Mouse (Mus musculus): ENCODE data around the gene Dnah6. TPM values are rescaled to one million over a fixed set of nuclear protein-coding genes. Genes with fewer than 3 reads are reported as not detected.

Dnah6 gene
- polyA plus RNA-seq (2017; shearing (Covaris generic)): under 1 TPM in 1 of 3 experiments, not detected in 2; 0.05 TPM

DNA sequence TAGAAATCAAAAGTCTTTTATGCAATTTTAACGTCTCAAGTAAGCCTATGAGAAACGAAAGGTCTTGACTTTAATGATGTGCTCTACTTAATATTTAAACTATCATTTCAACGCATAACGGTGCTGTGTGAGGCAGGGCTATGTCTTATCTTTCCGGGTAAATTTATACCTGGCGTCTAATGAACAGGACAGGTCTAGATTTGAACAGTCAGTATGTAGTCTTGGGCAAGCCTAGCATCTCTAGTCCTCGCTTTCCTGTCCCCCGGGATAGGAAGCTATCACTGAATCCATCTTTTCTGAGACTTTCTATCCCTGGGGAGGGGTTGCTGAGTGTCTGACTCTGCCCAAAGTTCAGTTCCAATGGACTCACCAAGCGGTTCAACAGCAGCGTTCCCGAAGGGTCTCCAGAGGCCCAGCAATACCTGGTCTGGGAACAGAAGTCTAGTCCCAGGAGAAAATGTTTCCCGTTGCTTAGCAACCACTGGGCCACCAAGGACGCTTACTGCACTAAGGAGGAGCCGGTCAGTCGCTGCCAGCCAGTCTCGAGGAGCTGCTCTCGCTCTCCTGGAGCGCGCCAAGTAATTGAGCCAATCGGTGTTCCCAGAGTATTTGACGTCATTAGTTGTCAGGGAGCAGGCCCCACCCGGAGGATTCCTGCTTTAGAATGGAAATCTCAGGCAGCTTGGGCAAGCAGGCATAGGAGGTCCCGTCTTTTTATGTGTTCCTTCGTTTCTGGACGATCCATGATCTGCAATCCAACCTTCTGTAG lies at the start of gene Dnah6:
Dnah6 (minus strand) TSS at position 463 of the 769 bp plus-strand sequence.
- ATAC-seq: peak; percentile 96

DNA sequence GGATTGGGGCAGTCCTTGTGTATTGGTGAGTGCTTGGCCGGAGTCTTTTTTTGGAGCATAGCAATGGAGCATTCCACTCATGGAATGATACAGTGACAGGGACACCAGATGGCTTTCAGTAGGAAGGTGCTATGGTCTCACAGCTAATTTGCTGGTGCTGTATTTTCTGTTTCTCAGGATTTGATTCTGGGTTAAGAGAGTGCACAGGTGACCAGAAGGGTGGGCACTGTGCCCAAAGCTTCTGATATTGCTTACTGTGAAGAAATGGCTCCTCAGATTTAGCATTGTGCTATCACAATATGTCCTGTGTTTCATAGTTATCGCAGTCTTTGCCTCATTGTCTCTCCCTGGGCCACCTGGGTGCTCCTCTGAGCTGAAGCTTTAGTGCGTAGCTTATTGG lies 47.9 kb upstream of the Dnah6 start:
- no peak for ATAC-seq

DNA sequence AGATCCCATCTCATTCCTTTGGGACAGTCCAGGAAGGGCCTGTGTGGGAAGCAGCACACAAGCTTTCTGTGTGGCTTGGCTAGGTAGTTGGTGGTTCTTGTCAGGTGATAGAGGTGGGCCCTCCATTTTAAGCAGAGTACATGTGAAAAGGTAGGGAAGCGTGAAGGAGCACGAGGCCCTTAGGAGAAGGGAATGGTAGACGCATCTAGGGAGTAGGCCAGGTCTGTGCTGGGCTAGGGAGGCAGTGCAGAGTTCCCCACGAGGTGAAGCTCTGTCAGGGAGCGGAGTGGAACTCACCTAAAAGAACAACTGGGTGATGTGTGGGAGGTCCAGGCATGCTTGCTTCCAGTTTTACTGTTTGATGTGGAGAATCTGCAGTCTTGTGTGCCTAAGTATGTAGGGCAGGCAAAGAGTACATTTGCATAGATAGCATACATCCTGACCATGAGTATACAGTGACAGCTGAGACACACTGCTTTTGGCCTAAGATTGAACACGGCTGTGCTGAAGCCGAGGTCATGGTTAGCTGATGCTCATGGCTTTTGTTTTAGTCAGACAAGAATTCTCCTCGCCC lies 46.4 kb upstream of the Dnah6 start:
- peak; percentile 61 for ATAC-seq

DNA sequence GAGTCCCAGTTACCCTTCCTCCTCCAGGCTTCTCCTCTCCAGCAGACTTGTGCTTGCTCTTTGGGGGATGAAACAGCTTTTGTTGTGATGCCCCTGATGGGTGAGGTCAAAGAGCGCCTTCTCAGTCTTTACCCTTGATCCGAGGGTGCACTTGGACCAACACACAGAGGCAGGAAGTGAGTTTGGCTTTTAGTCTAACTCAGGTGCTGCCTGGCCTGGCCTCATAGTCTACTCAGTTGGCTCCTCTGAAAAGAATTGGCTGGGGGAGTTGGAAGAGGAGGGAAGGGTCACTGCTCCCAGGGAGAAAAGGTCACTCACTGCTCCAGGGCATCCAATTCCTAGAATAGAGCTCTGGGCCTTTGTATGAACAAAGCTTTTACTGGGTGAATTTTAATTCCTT lies 43.4 kb upstream of the Dnah6 start:
- no peak for ATAC-seq

DNA sequence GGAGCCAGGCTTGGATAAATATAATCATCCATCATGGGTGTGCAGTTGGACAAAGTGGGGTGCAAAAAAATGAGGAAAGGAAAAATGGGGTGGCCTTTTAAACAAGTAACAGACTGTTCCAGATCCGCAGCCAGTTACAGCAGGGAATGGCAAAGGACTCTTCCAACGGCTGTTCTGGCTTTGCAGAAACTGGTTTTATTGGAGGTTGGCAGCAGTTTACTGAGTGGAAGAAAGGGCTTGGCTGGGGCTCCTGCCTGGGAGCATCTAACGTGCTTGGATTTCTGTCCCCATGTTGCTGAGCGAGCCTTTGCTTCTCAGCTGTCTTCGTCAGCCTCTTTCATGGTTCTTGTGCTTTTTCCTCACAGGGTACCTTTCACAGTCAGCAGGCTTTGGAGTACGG lies 38.7 kb upstream of the Dnah6 start:
- ATAC-seq: no peak

DNA sequence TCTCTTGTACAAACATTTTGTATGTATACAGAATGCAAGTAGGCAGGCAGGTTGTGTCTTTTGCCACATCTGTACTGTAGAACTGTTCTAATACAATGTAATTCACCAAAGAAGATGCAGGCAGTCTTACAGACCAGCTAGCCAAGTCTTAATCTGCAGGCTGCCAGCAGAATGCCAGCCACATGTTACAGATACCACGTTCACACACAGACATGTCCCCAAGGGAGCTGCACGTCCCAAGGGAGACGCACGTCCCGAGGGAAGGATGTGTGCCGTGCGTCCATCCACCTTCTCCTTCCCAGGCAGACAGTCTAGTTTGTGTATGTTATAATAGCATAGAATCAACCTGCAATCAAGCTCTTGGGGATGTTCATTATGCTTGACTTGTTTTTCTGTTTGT lies 35.6 kb upstream of the Dnah6 start:
- no peak for ATAC-seq

DNA sequence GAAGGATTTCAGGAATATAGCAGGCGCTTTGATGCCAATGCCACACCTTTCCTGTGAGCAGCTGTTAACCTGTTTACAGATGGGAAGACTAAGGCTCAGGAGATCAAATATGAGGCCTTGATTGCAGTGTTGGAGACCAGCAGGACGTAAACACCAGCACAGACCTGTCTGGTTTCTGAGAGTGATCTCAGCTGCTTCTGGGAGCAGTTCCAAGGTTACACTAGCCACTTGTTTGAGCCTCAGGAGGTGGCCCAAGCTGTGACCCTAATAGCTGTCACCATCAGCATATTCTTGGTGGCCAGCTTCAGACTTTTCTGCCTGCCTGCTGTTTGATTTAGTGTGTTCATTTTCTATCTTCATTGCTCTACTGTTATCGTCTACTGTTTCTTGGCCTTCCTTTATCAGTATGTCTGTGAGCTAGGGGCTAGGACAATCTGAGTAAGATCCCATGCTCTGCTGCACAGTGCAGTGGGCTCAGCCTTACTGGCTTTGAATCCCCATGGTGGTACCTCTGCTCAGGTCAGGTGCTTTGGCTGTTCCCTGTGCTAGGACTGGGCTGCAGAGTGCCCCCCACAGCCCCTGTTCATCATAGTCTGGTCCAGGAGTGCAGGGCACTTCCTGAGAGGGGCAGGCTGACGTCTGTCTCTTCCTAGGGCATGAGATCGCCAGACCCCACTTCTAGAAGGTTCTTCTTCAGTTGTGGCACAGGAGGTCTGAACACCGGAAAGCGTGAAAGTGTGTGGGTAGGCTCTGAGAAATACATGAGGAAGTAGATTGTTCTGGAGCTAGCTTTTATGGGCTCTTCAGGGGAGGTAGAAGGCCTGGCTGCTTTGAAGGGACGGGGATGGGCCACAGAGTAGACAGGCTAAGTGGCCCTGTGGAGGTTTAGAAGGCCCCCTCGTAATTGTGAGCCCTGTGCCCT lies 33.1 kb upstream of the Dnah6 start:
- ATAC-seq: peak; percentile 83

DNA sequence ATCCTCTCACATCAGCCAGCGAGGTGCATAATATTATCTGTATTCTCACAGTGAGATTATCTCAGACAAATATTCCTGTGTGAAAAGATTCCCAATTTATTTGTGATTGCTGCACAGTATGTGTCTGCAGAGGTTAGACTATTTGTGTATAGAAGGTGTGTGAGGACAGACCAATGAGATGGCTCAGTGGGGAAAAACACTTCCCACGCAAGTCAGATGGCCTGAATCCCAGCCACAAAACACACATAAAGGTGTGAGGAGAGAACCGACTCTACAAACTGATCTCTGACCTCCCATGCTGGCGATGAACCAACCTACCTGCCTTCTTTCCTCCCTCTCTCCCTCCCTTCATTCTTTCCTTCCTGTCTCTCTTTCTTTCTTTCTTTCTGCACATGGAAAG lies 32.1 kb upstream of the Dnah6 start:
- ATAC-seq: no peak

DNA sequence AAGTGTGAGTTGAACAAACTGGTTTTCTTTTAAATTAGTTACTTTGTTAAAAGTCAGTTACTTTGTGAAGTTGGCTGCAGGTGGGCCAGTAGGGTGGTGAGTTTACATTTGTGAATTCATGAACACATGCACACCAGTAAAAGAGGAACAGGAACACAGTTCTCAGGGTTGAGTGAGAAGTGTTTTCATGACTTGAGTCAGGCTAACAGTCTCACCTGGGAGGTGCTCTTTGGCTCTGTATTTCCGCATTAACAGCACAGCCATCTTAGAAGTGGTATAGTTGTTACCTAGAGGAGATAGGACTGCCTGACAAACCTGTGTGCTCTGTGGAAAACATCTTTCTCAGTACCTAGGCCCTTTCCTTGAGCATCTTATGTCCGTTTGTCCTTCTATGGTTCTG lies 31.6 kb upstream of the Dnah6 start:
- ATAC-seq: no peak

DNA sequence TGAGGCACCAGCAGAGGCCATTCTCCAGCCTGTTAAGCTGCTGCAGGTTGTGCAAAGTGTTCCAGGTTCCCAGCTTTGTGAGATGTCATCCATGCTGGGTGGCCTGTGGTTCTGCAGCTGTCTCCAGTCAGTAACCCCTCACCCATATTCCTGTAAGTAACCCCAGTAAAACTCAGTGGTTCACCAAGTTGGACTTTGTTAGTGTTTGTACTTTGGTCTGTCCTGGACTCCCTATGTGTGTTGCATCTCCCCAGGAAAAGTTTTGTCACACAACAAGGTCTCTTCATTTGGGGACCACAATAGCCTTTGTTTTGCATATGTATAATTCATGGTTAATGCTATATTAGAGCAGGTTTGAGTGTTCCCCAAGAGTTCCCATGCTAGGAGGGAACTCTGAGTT lies 30.9 kb upstream of the Dnah6 start:
- ATAC-seq: no peak

DNA sequence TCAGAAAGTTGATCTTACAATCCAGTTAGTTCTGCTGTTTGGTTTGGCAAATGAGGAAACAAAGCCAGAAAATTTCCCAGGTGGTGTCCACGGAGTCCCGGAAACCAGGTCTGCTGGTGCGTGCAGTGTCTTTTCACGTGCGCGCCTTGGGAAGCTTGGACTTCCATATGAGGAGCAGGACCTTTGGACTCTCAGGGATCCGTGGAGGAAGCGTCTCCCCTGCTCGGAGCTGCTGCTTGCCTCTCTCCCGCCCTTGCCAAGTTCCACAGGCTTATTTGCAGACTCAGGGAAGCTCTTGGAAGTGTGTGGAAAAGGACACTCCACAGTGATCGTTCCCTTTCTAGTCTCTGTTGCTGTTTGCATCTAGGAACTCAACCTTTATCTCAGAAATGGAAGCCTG lies 29.9 kb upstream of the Dnah6 start:
- ATAC-seq: no peak

DNA sequence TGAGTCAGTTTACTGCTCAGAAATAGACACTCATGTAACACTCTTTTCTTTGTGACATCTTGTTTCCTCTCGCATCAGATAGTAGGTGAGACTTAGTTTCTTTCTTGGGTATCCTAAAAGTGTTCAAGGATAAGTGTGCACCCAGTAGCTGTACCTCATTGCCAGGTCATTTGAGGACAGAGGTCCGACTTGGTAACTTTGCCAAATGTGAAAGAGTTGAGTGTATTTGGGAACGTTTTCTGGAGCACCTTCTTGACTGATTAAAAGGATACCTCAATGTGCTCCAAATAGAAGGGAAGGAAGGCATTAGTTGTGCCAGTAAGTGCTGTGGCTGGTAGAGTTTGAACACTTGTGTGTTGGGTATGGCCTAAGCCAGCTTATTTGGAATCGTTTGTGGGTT lies 28.4 kb upstream of the Dnah6 start:
- ATAC-seq: no peak

DNA sequence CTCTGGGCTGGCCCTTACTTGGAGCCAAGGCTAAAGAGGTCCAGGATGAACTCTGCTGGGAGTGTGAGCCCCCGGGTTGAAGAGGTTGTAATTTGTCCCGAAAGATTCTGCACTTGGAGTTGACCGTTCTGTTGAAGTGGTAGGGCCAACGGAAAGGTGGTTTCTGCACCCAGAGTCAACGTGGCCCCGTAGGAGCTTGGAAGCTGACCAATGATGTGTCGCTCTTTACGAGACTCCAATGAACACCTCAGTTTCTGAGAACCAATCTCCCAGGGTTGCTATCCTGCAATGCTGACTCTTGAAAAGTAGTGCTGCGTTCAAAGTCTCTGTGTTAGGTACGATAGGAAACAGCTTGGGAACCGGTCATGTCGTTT lies 27.6 kb upstream of the Dnah6 start:
- ATAC-seq: no peak

DNA sequence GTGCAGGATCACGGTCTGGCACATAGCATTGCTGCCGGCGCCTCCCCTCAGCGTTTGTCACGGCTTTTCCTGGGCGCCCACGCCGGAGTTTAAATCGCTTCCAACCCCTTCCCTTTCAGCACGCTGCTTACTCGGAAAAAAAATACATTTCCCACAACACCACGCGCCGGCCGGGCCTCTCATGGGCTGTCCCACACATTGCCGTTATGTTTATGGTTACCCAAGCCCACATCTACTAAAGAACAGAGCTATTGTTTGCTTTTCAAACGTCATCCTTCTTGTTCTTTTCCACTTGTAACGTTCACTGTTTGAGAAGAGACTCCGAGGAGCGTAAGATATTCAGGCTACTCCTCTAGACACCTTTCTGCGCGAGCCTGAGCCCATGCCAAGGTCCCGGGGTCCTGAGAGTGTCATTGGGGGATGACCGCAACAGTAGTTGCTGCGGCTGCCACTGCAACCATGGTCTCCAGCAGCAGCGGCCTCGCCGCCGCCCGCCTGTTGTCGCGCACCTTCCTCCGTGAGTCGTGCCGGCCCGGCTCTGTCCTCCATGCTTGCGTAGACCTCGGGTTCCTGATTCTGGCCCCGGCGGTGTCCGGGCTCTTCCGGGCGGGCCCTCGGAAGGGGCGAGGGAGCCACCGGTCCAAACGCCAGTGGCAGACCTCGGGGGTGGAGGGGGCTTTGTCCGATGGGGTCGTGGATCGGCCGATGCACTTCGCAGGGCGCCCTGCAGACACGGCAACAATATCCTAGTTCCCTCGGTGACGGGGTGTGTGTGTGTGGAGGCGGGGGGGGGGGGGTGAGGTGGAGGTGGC lies 27.0 kb upstream of the Dnah6 start, which contains the start of gene Suclg1:
Suclg1 (plus strand) TSS at position 146 of the 812 bp plus-strand sequence.
- ATAC-seq: peak; percentile 93

DNA sequence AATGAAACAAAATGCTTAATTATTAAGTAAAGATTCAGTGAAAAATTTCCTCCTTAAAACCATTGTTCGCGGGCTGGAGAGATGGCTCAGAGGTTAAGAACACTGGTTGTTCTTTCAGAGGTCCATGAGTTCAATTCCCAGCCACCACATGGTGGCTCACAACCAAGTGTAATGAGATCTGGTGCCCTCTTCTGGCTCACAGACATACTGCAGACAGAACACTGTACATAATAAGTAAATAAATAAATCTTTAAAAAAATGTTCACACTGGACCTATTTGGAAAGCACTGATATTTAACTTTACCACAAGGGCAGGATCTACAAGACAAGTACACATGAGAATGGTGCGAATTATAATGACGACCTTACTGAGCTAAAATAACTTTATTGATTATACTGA lies 26.0 kb upstream of the Dnah6 start:
- ATAC-seq: no peak

DNA sequence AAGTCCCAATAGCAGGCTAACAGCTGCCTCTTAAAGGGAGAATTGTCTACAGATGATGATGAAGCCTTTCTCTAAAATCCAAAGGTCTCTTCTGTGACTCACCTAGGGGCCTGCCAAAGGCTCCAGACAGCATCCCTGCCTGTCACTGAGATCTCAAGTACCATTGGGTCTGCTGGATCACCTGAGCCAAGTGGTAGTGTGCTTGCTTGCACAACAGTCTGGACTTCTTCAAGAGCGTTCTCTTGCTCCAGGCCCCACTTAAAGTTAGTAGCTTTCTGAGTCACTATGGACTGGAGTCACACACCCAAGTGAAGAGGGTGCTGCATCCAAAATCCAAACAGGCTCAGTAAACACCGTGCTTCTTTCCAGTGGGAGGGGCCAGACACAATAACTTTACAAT lies 25.4 kb upstream of the Dnah6 start:
- no peak for ATAC-seq

DNA sequence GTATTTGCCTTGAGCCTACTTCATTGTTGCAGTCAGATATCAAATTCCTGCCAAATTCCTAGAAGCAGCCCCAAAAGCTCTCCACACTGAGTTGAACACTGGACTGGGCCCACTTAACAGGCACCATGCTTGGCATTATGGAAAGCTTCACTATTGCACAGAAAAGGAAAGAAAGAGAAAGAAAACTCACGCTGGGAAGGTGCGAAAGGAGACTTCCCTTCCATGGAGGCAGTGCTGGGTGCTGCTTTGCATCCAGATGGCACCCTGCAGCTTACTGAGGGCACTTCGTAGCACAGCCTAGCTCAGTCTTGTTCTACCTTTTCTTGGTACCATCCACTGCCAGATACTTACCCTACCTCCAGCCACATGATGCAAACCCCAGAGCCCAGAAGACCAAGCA lies 14.2 kb upstream of the Dnah6 start:
- ATAC-seq: no peak

DNA sequence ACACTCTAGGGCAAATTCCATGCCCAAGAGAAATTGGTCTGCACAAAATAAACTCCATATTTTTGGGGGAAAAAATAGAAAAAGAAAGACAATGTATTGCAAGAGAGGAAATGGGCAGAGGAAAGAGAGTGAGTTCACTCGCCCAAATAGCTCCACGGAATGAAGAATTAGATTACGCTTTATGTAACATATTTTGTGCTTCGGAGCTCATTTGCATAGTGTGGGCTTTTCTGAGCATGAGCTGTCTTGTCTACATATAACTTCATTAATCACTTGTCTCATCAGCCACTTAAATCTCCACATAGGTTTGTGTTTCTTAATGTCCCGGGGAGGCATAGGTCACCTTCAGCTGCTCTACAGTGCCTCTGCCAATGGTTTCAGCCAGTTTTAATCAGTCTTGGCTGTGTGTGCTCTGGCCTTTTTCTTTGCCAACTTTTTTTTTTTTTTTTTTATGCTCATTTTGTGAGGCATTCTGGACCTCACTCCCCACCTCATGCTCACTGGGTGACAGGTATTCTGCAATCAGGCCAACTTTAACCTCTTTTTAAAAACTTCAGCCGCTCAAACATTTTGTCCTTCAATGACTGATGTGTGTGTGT lies 12.9 kb upstream of the Dnah6 start:
- no peak for ATAC-seq

DNA sequence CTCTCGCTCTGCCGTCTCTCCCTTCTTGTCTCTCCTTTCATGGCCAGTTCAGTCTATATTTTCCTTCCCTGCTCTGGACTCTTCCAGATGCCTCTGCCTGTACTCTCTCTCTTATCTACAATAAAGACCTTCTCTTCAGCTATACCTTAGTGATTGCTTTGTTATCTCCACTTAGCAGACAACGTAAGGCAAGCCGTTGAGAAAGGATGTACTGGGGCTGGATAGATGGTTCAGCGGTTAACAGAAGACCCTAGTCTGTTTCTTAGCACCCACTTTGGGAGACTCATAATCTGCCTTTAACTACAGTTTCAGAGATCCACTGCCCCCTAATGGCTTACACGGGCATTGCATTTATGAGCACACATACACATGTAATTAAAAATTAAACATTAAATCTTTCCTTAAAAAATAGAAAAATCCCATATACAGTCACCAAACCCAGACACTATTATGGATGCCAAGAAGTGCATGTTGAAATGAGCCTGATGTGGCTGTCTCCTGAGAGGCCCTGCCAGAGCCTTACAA lies 11.8 kb upstream of the Dnah6 start:
- peak; percentile 67 for ATAC-seq

DNA sequence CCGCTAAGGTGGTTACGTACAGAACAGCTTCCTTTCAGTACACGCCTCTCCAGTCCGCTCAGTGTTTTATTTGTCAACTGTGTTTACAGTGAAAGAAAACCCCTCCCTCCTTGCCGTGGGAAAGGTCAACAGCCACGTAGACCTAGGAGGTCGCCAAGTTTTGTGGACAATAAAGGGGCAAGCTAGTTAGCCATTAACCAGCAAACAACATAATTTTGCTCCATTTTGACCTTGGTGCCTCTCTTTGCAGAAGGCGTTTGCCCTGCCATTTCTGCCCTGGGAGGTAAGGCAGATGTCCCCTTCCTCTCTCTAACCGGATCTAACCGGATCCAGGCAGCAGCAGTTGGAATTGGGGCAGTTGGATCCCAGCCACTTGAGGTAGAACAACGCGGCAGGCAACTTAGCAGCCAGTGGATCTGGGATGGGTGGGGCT lies 10.7 kb upstream of the Dnah6 start:
- no peak for ATAC-seq

DNA sequence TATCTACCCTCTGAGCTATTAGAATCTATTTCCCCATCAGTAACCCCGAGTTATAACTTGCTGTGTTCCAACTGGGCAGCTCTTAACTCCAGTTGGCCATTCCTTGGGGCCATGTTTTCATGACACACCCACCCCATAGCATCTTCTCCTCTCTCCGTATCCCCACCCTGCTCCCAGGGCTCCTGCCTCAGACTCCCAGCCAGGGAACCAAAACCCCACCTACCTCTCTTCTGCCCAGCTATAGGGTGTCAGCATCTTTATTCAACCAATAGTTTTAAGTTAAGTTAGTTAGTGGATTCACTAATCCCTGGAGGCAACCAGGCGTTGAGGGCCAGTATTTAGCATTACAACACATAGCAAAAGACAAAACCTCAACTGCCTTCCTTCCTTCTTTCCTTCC lies 7.4 kb upstream of the Dnah6 start:
- ATAC-seq: no peak

DNA sequence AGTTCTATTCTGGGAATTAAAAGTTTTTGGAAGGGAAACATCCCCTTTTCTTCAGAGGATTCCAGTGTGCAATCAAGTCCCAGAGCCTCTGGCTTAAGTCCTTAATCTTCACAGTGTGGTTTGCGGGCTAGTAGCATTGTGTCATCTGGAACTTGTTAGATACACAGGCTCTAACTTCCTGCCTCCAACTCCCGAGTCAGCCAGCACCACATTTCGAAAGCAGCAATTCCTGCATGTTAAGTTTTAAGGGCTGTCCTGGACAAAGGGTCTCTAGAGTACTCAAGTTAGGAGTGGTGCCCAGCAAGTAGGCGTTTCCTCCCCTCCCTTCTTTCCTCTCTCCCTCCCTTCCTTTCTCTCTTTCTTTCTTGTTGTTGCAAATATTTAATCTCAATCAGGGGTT lies 7.0 kb upstream of the Dnah6 start:
- no peak for ATAC-seq
